Mouse (Mus musculus): Measurements from ENCODE around the gene Bcl2l14. TPM values are rescaled to one million over a fixed set of nuclear protein-coding genes. Genes with fewer than 3 reads are reported as not detected.

The Bcl2l14 gene
- 0.57 and 0.79 TPM in 2 replicates for polyA plus RNA-seq (2014; fragmentation: Nextera tagmentation; extraction: Ambion mirVana)

GRCm38 (mm10) chr6:134396018-134396417, at the start of gene Bcl2l14:
TSS of gene Bcl2l14 (plus strand) at chr6:134396318.
- WGBS, result 84% methylated on average over 4 of the region's 4 CpGs
- Histone ChIP-seq H3K9ac (ENCODE audit: low read length) (no peak within 1 kb of the TSS), H3K27ac (replicated peaks; ENCODE audit: low read depth, low read length) (no peak within 1 kb of the TSS), H3K9me3 (ENCODE audit: control insufficient read depth, low read length) (no peaks in the 10 kb centered on the region; the same call in 1 of the 2 replicates), H3K36me3 (ENCODE audit: control insufficient read depth, insufficient read depth, low read length) (no peaks in the 10 kb centered on the region), H3K4me3 (ENCODE audit: low read depth, low read length) (no peak within 1 kb of the TSS), H3K4me1 (ENCODE audit: control insufficient read depth, insufficient read depth, low read length) (no peaks in the 10 kb centered on the region), H3K4me2 (ENCODE audit: low read depth, severe bottlenecking) (no peak within 1 kb of the TSS), H3K27me3 (ENCODE audit: control insufficient read depth, insufficient read depth, low read length) (no peaks in the 10 kb centered on the region)
- DNase-seq (ENCODE audit: low spot score) (no peak), ATAC-seq (ENCODE audit: insufficient number of reproducible peaks, low FRiP score, low TSS enrichment, low read depth) (no peak)

GRCm38 (mm10) chr6:134348526-134349067, 47.5 kb upstream of the Bcl2l14 start:
- no peak for ATAC-seq (ENCODE audit: insufficient number of reproducible peaks, low FRiP score, low TSS enrichment, low read depth)
- Histone ChIP-seq H3K36me3 (ENCODE audit: control insufficient read depth, insufficient read depth, low read length) (no peaks in the 10 kb centered on the region), H3K9me3 (ENCODE audit: control insufficient read depth, low read length) (no peaks in the 10 kb centered on the region), H3K9ac (ENCODE audit: low read length) (no peak overlapping the region), H3K27me3 (ENCODE audit: control insufficient read depth, insufficient read depth, low read length) (no peaks in the 10 kb centered on the region), H3K4me3 (ENCODE audit: low read depth, low read length) (no peak overlapping the region), H3K4me1 (ENCODE audit: control insufficient read depth, insufficient read depth, low read length) (no peaks in the 10 kb centered on the region), H3K27ac (replicated peaks; ENCODE audit: low read depth, low read length) (no peak overlapping the region), H3K4me2 (ENCODE audit: low read depth, severe bottlenecking) (no peak overlapping the region)
- DNase-seq (ENCODE audit: low spot score), result no peak
- 94% methylated on average over 7 of the region's 7 CpGs for WGBS

GRCm38 (mm10) chr6:134352881-134353280, 43.2 kb upstream of the Bcl2l14 start:
- no peaks in the 10 kb centered on the region for H3K36me3 ChIP-seq (ENCODE audit: control insufficient read depth, insufficient read depth, low read length)

GRCm38 (mm10) chr6:134353751-134354150, 42.4 kb upstream of the Bcl2l14 start:
- Histone ChIP-seq H3K9me3 (ENCODE audit: control insufficient read depth, low read length) (no peaks in the 10 kb centered on the region), H3K36me3 (ENCODE audit: control insufficient read depth, insufficient read depth, low read length) (no peaks in the 10 kb centered on the region), H3K4me1 (ENCODE audit: control insufficient read depth, insufficient read depth, low read length) (no peaks in the 10 kb centered on the region), H3K9ac (ENCODE audit: low read length) (no peak overlapping the region), H3K4me3 (ENCODE audit: low read depth, low read length) (no peak overlapping the region), H3K27ac (replicated peaks; ENCODE audit: low read depth, low read length) (no peak overlapping the region), H3K27me3 (ENCODE audit: control insufficient read depth, insufficient read depth, low read length) (no peaks in the 10 kb centered on the region), H3K4me2 (ENCODE audit: low read depth, severe bottlenecking) (no peak overlapping the region)
- WGBS, result 89% methylated on average over 4 of the region's 4 CpGs
- DNase-seq (ENCODE audit: low spot score) (no peak), ATAC-seq (ENCODE audit: insufficient number of reproducible peaks, low FRiP score, low TSS enrichment, low read depth) (no peak)

More at GRCm38 (mm10) chr6:134352881-134353280, 43.2 kb upstream of the Bcl2l14 start:
- no peak for ATAC-seq (ENCODE audit: insufficient number of reproducible peaks, low FRiP score, low TSS enrichment, low read depth)
- Histone ChIP-seq H3K27ac (replicated peaks; ENCODE audit: low read depth, low read length) (no peak overlapping the region), H3K4me3 (ENCODE audit: low read depth, low read length) (no peak overlapping the region), H3K4me2 (ENCODE audit: low read depth, severe bottlenecking) (no peak overlapping the region), H3K27me3 (ENCODE audit: control insufficient read depth, insufficient read depth, low read length) (no peaks in the 10 kb centered on the region), H3K9me3 (ENCODE audit: control insufficient read depth, low read length) (no peaks in the 10 kb centered on the region), H3K4me1 (ENCODE audit: control insufficient read depth, insufficient read depth, low read length) (no peaks in the 10 kb centered on the region), H3K9ac (ENCODE audit: low read length) (no peak overlapping the region)
- no peak for DNase-seq (ENCODE audit: low spot score)
- 88% methylated on average over 6 of the region's 6 CpGs for WGBS

- no peak overlapping the region for H3K27ac ChIP-seq (replicated peaks; ENCODE audit: low read depth, low read length)
- H3K9ac ChIP-seq (ENCODE audit: low read length), result no peak overlapping the region
- WGBS, result 86% methylated on average over 6 of the region's 6 CpGs
- DNase-seq (ENCODE audit: low spot score), result no peak
- no peaks in the 10 kb centered on the region for H3K4me1 ChIP-seq (ENCODE audit: control insufficient read depth, insufficient read depth, low read length)
- no peak overlapping the region for H3K4me3 ChIP-seq (ENCODE audit: low read depth, low read length)
- ATAC-seq (ENCODE audit: insufficient number of reproducible peaks, low FRiP score, low TSS enrichment, low read depth), result no peak
- no peaks in the 10 kb centered on the region for H3K36me3 ChIP-seq (ENCODE audit: control insufficient read depth, insufficient read depth, low read length)
- no peak overlapping the region for H3K4me2 ChIP-seq (ENCODE audit: low read depth, severe bottlenecking)
- no peaks in the 10 kb centered on the region for H3K27me3 ChIP-seq (ENCODE audit: control insufficient read depth, insufficient read depth, low read length)
- no peaks in the 10 kb centered on the region for H3K9me3 ChIP-seq (ENCODE audit: control insufficient read depth, low read length)
Observed at GRCm38 (mm10) chr6:134357570-134357969, 38.5 kb upstream of the Bcl2l14 start.

GRCm38 (mm10) chr6:134360079-134360478, 36.0 kb upstream of the Bcl2l14 start:
- H3K4me1 ChIP-seq (ENCODE audit: control insufficient read depth, insufficient read depth, low read length), result no peaks in the 10 kb centered on the region
- H3K4me3 ChIP-seq (ENCODE audit: low read depth, low read length), result no peak overlapping the region
- no peaks in the 10 kb centered on the region for H3K9me3 ChIP-seq (ENCODE audit: control insufficient read depth, low read length)
- no peak overlapping the region for H3K9ac ChIP-seq (ENCODE audit: low read length)
- 88% methylated on average over 4 of the region's 4 CpGs for WGBS
- H3K27me3 ChIP-seq (ENCODE audit: control insufficient read depth, insufficient read depth, low read length), result no peaks in the 10 kb centered on the region
- DNase-seq (ENCODE audit: low spot score), result no peak
- no peak overlapping the region for H3K27ac ChIP-seq (replicated peaks; ENCODE audit: low read depth, low read length)
- H3K36me3 ChIP-seq (ENCODE audit: control insufficient read depth, insufficient read depth, low read length), result no peaks in the 10 kb centered on the region
- H3K4me2 ChIP-seq (ENCODE audit: low read depth, severe bottlenecking), result no peak overlapping the region
- ATAC-seq (ENCODE audit: insufficient number of reproducible peaks, low FRiP score, low TSS enrichment, low read depth), result no peak

GRCm38 (mm10) chr6:134364644-134365043, 31.5 kb upstream of the Bcl2l14 start:
- Histone ChIP-seq H3K4me1 (ENCODE audit: control insufficient read depth, insufficient read depth, low read length) (no peaks in the 10 kb centered on the region), H3K9ac (ENCODE audit: low read length) (no peak overlapping the region), H3K4me2 (ENCODE audit: low read depth, severe bottlenecking) (no peak overlapping the region), H3K4me3 (ENCODE audit: low read depth, low read length) (no peak overlapping the region), H3K27ac (replicated peaks; ENCODE audit: low read depth, low read length) (no peak overlapping the region), H3K27me3 (ENCODE audit: control insufficient read depth, insufficient read depth, low read length) (no peaks in the 10 kb centered on the region), H3K36me3 (ENCODE audit: control insufficient read depth, insufficient read depth, low read length) (no peaks in the 10 kb centered on the region), H3K9me3 (ENCODE audit: control insufficient read depth, low read length) (no peaks in the 10 kb centered on the region)
- DNase-seq (ENCODE audit: low spot score) (no peak), ATAC-seq (ENCODE audit: insufficient number of reproducible peaks, low FRiP score, low TSS enrichment, low read depth) (no peak)
- WGBS, result 65% methylated on average over 6 of the region's 6 CpGs

GRCm38 (mm10) chr6:134365952-134366351, 30.2 kb upstream of the Bcl2l14 start:
- ATAC-seq (ENCODE audit: insufficient number of reproducible peaks, low FRiP score, low TSS enrichment, low read depth), result no peak
- H3K27ac ChIP-seq (replicated peaks; ENCODE audit: low read depth, low read length), result no peak overlapping the region
- H3K27me3 ChIP-seq (ENCODE audit: control insufficient read depth, insufficient read depth, low read length), result no peaks in the 10 kb centered on the region
- H3K4me2 ChIP-seq (ENCODE audit: low read depth, severe bottlenecking), result no peak overlapping the region
- H3K9ac ChIP-seq (ENCODE audit: low read length), result no peak overlapping the region
- no peak overlapping the region for H3K4me3 ChIP-seq (ENCODE audit: low read depth, low read length)
- no peak for DNase-seq (ENCODE audit: low spot score)
- WGBS, result 78% methylated on average over 4 of the region's 4 CpGs
- H3K36me3 ChIP-seq (ENCODE audit: control insufficient read depth, insufficient read depth, low read length), result no peaks in the 10 kb centered on the region
- no peaks in the 10 kb centered on the region for H3K9me3 ChIP-seq (ENCODE audit: control insufficient read depth, low read length)
- no peaks in the 10 kb centered on the region for H3K4me1 ChIP-seq (ENCODE audit: control insufficient read depth, insufficient read depth, low read length)
